Mouse (Mus musculus) T-helper 2 cell (primary cell): Measurements from ENCODE around the gene Slc6a20b.

Experiments
- in situ Hi-C: fragments of 300-600 bp; cut with MboI, MseI; formaldehyde crosslinking; loops from one replicate; pipeline ENCODE4 v1.15.1; 2025; ENCODE audit warnings: high pct_unique_total_duplicates

The Slc6a20b gene

DNA sequence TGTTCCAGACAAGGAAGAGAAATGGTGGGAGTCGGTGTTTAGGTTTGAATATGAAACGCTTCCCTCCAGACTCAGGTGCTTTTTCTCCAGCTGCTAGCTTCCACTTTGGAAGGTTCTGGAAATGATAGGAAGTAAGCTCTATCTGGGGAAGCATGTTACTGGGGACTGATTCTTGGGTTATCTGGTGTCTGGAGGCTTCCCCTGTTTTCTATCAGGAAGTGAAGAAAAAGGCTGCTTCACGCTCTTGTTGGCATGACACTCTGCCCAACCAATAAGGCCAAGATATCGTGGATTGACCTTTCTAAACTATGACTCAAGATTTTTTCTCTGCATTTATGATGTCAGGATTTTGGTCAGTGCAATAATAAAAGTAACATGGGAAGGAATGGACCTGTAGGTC lies 37.2 kb downstream of the Slc6a20b start:
- in situ Hi-C loops = loop anchor here (5.0 kb wide), 1 partner anchor 42 kb away; no protein-coding TSS in a partner anchor

GRCm38 (mm10) chr9:123589240-123589910 lies 43.0 kb downstream of the Slc6a20b start:
- in situ Hi-C loops = no loop called here

DNA sequence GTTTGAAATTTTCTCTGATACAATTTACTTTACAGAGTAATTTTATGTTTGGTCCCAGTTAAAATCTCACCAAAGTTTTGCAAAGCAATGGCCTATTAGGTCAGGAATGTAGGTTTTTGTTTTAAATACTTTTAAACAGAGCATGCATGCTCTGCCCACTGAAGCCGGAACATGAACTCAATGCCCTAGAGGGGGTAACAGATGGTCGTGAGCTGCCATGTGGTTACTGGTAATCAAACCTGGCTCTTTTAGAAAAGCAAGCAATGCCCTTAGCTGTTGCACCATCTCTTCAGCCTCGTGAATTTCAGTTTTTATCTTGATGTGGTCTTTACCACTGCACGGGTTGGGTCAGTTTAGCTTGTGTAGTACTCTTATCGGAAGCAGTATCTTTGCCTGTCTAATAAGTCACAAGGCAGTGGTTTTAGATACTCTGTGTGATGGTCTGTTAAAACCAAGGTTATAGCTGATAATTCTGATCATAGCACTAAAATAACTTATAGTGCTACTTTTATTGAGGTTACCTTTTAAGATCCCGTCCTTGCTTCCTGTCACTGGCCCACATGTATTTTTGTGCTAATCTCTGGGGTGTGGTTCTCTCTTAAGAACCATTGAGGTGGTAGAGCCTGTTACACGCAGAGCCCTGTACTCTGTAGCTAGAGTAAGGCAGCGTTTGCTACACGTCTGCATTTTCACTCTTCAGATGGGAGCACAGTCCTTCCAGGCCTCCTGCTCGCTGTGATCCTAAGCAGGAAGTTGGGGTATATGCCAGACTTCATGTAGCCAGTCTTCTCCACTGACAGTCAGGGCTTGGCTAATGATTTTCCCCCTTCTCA lies 54.8 kb downstream of the Slc6a20b start:
- in situ Hi-C loops = no loop called here

- in situ Hi-C loops = no loop called here
These were observed 77.8 kb downstream of the Slc6a20b start for GRCm38 (mm10) chr9:123554599-123554998.
